Mouse (Mus musculus): ENCODE results near the gene Faap100. TPM values are rescaled to one million over a fixed set of nuclear protein-coding genes. Genes with fewer than 3 reads are reported as not detected.
A peak's percentile ranks its signal among the peaks of the same experiment; 100 is the strongest.
"Not testable (repeated sequence)": the region's sequence is repeated elsewhere in the genome, so short reads cannot be mapped to it uniquely, and the experiment has no call there.

The Faap100 gene
- polyA plus RNA-seq, 1 experiment from 2014 or later: 14.3 TPM

DNA sequence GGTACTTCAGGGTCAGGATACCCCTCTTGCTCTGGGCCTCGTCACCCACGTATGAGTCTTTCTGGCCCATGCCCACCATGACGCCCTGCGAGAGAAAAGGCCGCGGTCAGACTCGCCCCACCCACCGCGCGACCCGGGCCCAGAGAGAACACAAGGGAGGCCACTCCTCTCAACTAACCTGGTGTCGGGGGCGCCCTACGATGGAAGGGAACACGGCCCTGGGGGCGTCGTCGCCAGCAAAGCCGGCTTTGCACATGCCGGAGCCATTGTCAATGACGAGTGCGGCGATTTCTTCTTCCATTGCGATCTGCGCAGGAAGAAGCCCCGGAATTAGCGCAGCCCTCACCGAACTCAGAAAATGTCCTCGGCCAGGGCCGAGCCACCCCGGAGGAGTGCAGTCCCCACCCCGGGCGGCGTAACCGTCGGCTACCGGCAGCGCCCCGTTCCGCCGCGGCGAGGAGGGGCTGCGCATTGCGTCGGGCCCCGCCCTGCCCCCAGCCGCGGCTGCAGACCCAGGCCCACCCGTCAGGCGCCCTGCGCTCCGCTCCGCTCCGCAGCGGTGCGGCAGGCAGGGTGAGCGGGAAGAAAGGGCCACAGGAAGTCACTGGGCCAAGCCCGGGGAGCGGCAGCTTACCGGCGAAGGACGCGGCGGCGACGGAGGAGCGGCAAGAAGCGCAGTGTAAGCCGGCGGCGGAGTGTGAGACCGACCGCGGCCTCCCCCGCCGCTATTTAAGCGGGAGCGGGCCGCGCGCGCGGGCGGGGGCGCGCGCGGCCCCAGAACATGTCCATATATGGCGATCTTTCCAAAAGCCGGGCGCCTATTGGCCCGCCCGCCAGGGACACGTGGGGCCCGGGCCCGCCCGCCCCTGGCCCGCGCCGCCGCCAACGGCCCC, 30.5 kb downstream of the Faap100 start, which contains the start of gene Actg1:
TSS of gene Actg1 (minus strand) at position 752 of the 893 bp plus-strand sequence.
- TF ChIP-seq CTCF (IDR thresholded peaks at IDR 0.05; ENCODE audit: low read depth): no peak
- no peak for TF ChIP-seq EP300 (optimal IDR thresholded peaks at IDR 0.05)
- 4% methylated on average over 80 of the region's 103 CpGs for WGBS
- Histone ChIP-seq H3K9ac (ENCODE audit: low read length) (peak within 1 kb of the TSS; percentile 100), H3K27ac (replicated peaks) (peak within 1 kb of the TSS; percentile 100), H3K4me3 (ENCODE audit: low read depth, low read length) (peak within 1 kb of the TSS; percentile 99), H3K27me3 (ENCODE audit: control insufficient read depth, insufficient read depth, low read length) (no peaks in the 10 kb centered on the region), H3K36me3 (ENCODE audit: control insufficient read depth, insufficient read depth, low read length) (peaks cover 5% of the 10 kb centered on the region), H3K4me2 (replicated peaks; ENCODE audit: low read depth) (peak within 1 kb of the TSS; percentile 84), H3K4me1 (replicated peaks; ENCODE audit: control insufficient read depth, insufficient read depth) (peaks cover 4% of the 10 kb centered on the region), H3K9me3 (ENCODE audit: control insufficient read depth, low read length) (no peaks in the 10 kb centered on the region)
- ATAC-seq (ENCODE audit: low FRiP score, low TSS enrichment) (peak; percentile 51; the same call in 1 of the 2 replicates), DNase-seq (ENCODE audit: low spot score) (peak; percentile 88)

DNA sequence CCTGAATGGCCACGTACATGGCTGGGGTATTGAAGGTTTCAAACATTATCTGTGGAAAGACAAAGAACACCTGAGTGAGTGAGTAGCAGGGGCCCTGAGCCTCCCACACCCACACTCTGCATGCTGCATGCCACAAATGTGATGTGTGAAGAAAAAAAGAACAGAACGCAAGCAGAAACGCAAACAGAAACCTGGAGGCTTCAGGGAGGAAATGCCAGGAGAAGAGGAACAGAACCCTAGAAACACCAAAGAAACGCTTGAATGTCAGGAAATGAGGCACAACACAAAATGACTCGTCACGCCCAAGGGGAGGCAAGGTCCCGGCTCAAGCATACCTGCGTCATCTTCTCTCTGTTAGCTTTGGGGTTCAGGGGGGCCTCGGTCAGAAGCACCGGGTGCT, 31.3 kb downstream of the Faap100 start:
- TF ChIP-seq EP300 (optimal IDR thresholded peaks at IDR 0.05) (no peak), CTCF (IDR thresholded peaks at IDR 0.05; ENCODE audit: low read depth) (no peak)
- DNase-seq (ENCODE audit: low spot score) (peak; percentile 37), ATAC-seq (ENCODE audit: low FRiP score, low TSS enrichment) (no peak)
- peak overlapping the region; percentile 84 for H3K4me2 ChIP-seq (replicated peaks; ENCODE audit: low read depth)
- H3K9me3 ChIP-seq (ENCODE audit: control insufficient read depth, low read length): no peaks in the 10 kb centered on the region
- peak overlapping the region; percentile 100 for H3K9ac ChIP-seq (ENCODE audit: low read length)
- H3K27me3 ChIP-seq (ENCODE audit: control insufficient read depth, insufficient read depth, low read length): no peaks in the 10 kb centered on the region
- peak overlapping the region; percentile 100 for H3K27ac ChIP-seq (replicated peaks)
- H3K36me3 ChIP-seq (ENCODE audit: control insufficient read depth, insufficient read depth, low read length): peaks cover 5% of the 10 kb centered on the region
- H3K4me3 ChIP-seq (ENCODE audit: low read depth, low read length): peak overlapping the region; percentile 99
- 3% methylated on average over 10 of the region's 10 CpGs for WGBS
- H3K4me1 ChIP-seq (replicated peaks; ENCODE audit: control insufficient read depth, insufficient read depth): no peaks in the 10 kb centered on the region; the same call in none of the 2 replicates

DNA sequence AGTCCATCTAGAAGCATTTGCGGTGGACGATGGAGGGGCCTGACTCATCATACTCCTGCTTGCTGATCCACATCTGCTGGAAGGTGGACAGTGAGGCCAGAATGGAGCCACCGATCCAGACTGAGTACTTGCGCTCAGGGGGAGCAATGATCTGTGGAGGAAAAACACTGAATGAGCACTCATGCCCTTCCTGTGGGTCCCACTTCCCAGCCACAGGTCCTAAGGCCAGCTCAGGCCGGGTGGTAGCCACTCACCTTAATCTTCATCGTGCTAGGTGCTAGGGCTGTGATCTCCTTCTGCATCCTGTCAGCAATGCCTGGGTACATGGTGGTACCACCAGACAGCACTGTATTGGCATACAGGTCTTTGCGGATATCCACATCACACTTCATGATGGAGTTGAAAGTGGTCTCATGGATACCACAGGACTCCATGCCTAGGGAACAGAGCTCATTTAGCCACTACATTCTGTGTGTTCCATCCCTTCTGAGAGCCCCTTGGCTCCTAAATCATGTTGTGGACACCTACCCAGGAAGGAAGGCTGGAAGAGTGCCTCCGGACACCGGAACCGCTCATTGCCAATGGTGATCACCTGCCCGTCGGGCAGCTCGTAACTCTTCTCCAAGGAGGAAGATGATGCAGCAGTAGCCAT, 32.1 kb downstream of the Faap100 start:
- 14% methylated on average over 8 of the region's 13 CpGs for WGBS
- H3K4me2 ChIP-seq (replicated peaks; ENCODE audit: low read depth): peak overlapping the region; percentile 58
- not testable (repeated sequence) for H3K27me3 ChIP-seq (ENCODE audit: control insufficient read depth, insufficient read depth, low read length); H3K36me3 ChIP-seq (ENCODE audit: control insufficient read depth, insufficient read depth, low read length); H3K9me3 ChIP-seq (ENCODE audit: control insufficient read depth, low read length); ATAC-seq (ENCODE audit: low FRiP score, low TSS enrichment); H3K4me1 ChIP-seq (replicated peaks; ENCODE audit: control insufficient read depth, insufficient read depth)
- DNase-seq (ENCODE audit: low spot score): peak; percentile 15
- H3K27ac ChIP-seq (replicated peaks): peak overlapping the region; percentile 49; the same call in 1 of the 2 replicates
- H3K9ac ChIP-seq (ENCODE audit: low read length): peak overlapping the region; percentile 61
- peak overlapping the region; percentile 48 for H3K4me3 ChIP-seq (ENCODE audit: low read depth, low read length)

- DNase-seq (ENCODE audit: low spot score): peak; percentile 68
- Histone ChIP-seq H3K4me2 (replicated peaks; ENCODE audit: low read depth) (peak overlapping the region; percentile 55), H3K4me1 (replicated peaks; ENCODE audit: control insufficient read depth, insufficient read depth) (no peaks in the 10 kb centered on the region; the same call in 1 of the 2 replicates), H3K27me3 (ENCODE audit: control insufficient read depth, insufficient read depth, low read length) (no peaks in the 10 kb centered on the region), H3K9me3 (ENCODE audit: control insufficient read depth, low read length) (no peaks in the 10 kb centered on the region), H3K27ac (replicated peaks) (peak overlapping the region; percentile 77), H3K9ac (ENCODE audit: low read length) (peak overlapping the region; percentile 51; the same call in 1 of the 2 replicates), H3K4me3 (ENCODE audit: low read depth, low read length) (peak overlapping the region; percentile 37), H3K36me3 (ENCODE audit: control insufficient read depth, insufficient read depth, low read length) (peaks cover 5% of the 10 kb centered on the region)
- TF ChIP-seq EP300 (optimal IDR thresholded peaks at IDR 0.05) (no peak), CTCF (IDR thresholded peaks at IDR 0.05; ENCODE audit: low read depth) (no peak)
- no peak for ATAC-seq (ENCODE audit: low FRiP score, low TSS enrichment)
- WGBS: 24% methylated on average over 1 of the region's 1 CpGs
Observed at GRCm38 (mm10) chr11:120345067-120345681, 33.4 kb downstream of the Faap100 start.

DNA sequence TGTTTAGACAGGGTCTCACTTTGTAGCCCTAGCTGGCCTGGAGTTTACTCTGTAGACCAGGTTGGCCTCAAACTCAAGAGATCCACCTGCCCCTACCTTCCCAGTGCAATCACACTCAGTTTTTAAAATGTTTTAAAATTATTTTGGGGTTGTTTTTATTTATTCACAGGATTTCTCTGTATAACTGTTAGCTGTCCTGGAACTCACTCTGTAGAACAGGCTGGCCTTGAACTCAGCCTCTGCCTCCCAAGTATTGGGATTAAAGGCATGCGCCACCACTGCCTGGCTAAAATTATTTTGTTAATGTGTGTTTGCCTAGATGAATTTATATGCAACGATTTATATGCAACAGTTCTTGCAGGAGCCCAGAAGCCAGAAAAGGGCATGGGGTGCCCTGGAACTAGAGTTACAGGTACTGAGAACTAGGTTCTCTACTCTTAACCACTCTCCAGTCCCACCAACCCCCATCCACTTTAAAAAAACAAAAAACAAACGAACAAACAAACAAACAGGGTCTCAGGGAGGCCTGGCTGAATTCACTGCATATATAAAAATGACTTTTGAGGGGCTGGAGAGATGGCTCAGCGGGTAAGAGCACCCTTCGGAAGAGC, 34.1 kb downstream of the Faap100 start:
- no peaks in the 10 kb centered on the region; the same call in 1 of the 2 replicates for H3K4me1 ChIP-seq (replicated peaks; ENCODE audit: control insufficient read depth, insufficient read depth)
- no peaks in the 10 kb centered on the region for H3K27me3 ChIP-seq (ENCODE audit: control insufficient read depth, insufficient read depth, low read length)
- H3K4me3 ChIP-seq (ENCODE audit: low read depth, low read length): peak overlapping the region; percentile 37; the same call in 1 of the 2 replicates
- ATAC-seq (ENCODE audit: low FRiP score, low TSS enrichment) (no peak), DNase-seq (ENCODE audit: low spot score) (peak; percentile 30)
- H3K4me2 ChIP-seq (replicated peaks; ENCODE audit: low read depth): peak overlapping the region; percentile 55; the same call in 1 of the 2 replicates
- peaks cover 5% of the 10 kb centered on the region for H3K36me3 ChIP-seq (ENCODE audit: control insufficient read depth, insufficient read depth, low read length)
- TF ChIP-seq CTCF (IDR thresholded peaks at IDR 0.05; ENCODE audit: low read depth): no peak; the same call in 1 of the 2 replicates
- TF ChIP-seq EP300 (optimal IDR thresholded peaks at IDR 0.05): no peak
- WGBS: 40% methylated on average over 5 of the region's 5 CpGs
- no peaks in the 10 kb centered on the region for H3K9me3 ChIP-seq (ENCODE audit: control insufficient read depth, low read length)
- peak overlapping the region; percentile 77; the same call in 1 of the 2 replicates for H3K27ac ChIP-seq (replicated peaks)
- no peak overlapping the region for H3K9ac ChIP-seq (ENCODE audit: low read length)

All from stomach, postnatal 0 days (tissue).